Mouse (Mus musculus): Measurements from ENCODE around the gene Lcn2. TPM values are rescaled to one million over a fixed set of nuclear protein-coding genes. Genes with fewer than 3 reads are reported as not detected.
"Not testable (repeated sequence)": the region's sequence is repeated elsewhere in the genome, so short reads cannot be mapped to it uniquely, and the experiment has no call there.

Lcn2 gene
- polyA plus RNA-seq, 1 experiment: 0.18 TPM

- peak in 1 of 2 experiments; percentile 56 for DNase-seq (ENCODE audit: extremely low spot score in 1 of 2, low spot score in 1 of 2)
These were observed 12.6 kb downstream of the Lcn2 start for GRCm38 (mm10) chr2:32375317-32375940.

GRCm38 (mm10) chr2:32374191-32374590, 13.9 kb downstream of the Lcn2 start:
- no peak for DNase-seq (ENCODE audit: extremely low spot score in 1 of 2, low spot score in 1 of 2)

- DNase-seq (ENCODE audit: extremely low spot score in 1 of 2, low spot score in 1 of 2): no peak
These were observed 20.7 kb downstream of the Lcn2 start for GRCm38 (mm10) chr2:32367315-32367714.

- no peak for DNase-seq (ENCODE audit: extremely low spot score in 1 of 2, low spot score in 1 of 2)
These were observed 23.9 kb downstream of the Lcn2 start for GRCm38 (mm10) chr2:32364121-32364520.

- DNase-seq (ENCODE audit: extremely low spot score in 1 of 2, low spot score in 1 of 2): no peak
These were observed 24.5 kb downstream of the Lcn2 start for GRCm38 (mm10) chr2:32363376-32364106.

- peak in 1 of 2 experiments; percentile 91 for DNase-seq (ENCODE audit: extremely low spot score in 1 of 2, low spot score in 1 of 2)
These were observed 25.2 kb downstream of the Lcn2 start for GRCm38 (mm10) chr2:32362817-32363340.

- DNase-seq (ENCODE audit: extremely low spot score in 1 of 2, low spot score in 1 of 2): not testable (repeated sequence)
These were observed 25.8 kb downstream of the Lcn2 start for GRCm38 (mm10) chr2:32362274-32362673.

- DNase-seq (ENCODE audit: extremely low spot score in 1 of 2, low spot score in 1 of 2): peak in 1 of 2 experiments; percentile 79
These were observed 26.6 kb downstream of the Lcn2 start for GRCm38 (mm10) chr2:32361437-32361836.

GRCm38 (mm10) chr2:32360741-32361140, 27.3 kb downstream of the Lcn2 start:
- peak; percentile 83 to 90 for DNase-seq (ENCODE audit: extremely low spot score in 1 of 2, low spot score in 1 of 2)

- no peak for DNase-seq (ENCODE audit: extremely low spot score in 1 of 2, low spot score in 1 of 2)
These were observed 29.7 kb downstream of the Lcn2 start for GRCm38 (mm10) chr2:32358381-32358780.

GRCm38 (mm10) chr2:32357710-32358109, 30.3 kb downstream of the Lcn2 start:
- DNase-seq (ENCODE audit: extremely low spot score in 1 of 2, low spot score in 1 of 2): no peak

GRCm38 (mm10) chr2:32356216-32356615, 31.8 kb downstream of the Lcn2 start:
- DNase-seq (ENCODE audit: extremely low spot score in 1 of 2, low spot score in 1 of 2): no peak

GRCm38 (mm10) chr2:32354336-32354895, 33.6 kb downstream of the Lcn2 start:
- no peak for DNase-seq (ENCODE audit: extremely low spot score in 1 of 2, low spot score in 1 of 2)

- no peak for DNase-seq (ENCODE audit: extremely low spot score in 1 of 2, low spot score in 1 of 2)
These were observed 34.2 kb downstream of the Lcn2 start for GRCm38 (mm10) chr2:32353836-32354235.

- peak; percentile 85 to 97 for DNase-seq (ENCODE audit: extremely low spot score in 1 of 2, low spot score in 1 of 2)
These were observed 35.0 kb downstream of the Lcn2 start, which contains the start of gene Dnm1 for GRCm38 (mm10) chr2:32353007-32353542. Gene Dnm1, minus strand, starts transcription at chr2:32353338.

GRCm38 (mm10) chr2:32352151-32353006, 35.7 kb downstream of the Lcn2 start, which contains the start of gene Ciz1:
Gene Ciz1, plus strand, starts transcription at chr2:32352327.
- no peak for DNase-seq (ENCODE audit: extremely low spot score in 1 of 2, low spot score in 1 of 2)

- DNase-seq (ENCODE audit: extremely low spot score in 1 of 2, low spot score in 1 of 2): no peak
These were observed 36.5 kb downstream of the Lcn2 start for GRCm38 (mm10) chr2:32351471-32351961.

- DNase-seq (ENCODE audit: extremely low spot score in 1 of 2, low spot score in 1 of 2): no peak
These were observed 37.5 kb downstream of the Lcn2 start for GRCm38 (mm10) chr2:32350471-32351051.

GRCm38 (mm10) chr2:32349625-32350255, 38.3 kb downstream of the Lcn2 start:
- DNase-seq (ENCODE audit: extremely low spot score in 1 of 2, low spot score in 1 of 2): peak in 1 of 2 experiments; percentile 55

Data from frontal cortex, adult 2 months (tissue).